Comparison of ENCODE assay signal across 10 mouse cellular contexts in the genomic region with DNA sequence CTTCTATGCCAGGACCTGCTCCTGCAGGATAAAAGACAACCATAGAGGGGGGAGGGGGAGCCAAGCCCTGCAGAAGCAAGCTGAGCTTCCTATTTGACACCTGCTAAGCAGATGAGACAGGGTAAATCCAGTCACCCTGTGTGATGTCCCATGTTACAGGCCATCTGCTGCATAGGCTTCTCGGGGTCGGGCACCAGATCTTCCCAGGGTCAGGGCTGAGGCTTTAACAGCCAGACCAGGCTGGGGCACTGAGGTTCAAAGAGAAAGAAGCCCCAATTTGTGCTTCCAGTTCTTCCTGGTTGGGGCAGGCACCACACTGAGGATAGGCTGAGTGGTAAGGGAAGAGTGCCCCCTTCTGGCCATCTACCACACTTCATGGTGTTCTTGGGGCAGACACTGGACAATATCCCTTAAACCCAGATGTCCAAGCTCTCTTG.
A peak's percentile ranks its signal among the peaks of the same experiment; 100 is the strongest.
DNase-seq lines count a peak whose midpoint lies in the region; ATAC-seq and TF ChIP-seq lines count a peak whose summit lies in the region.
"Had no signal": no experiment of that assay in that cellular context is flagged by ENCODE, and none has a peak within 500 bp of the region (broad histone marks: within the 10 kb centered on the region; RNA-seq: fewer than 3 reads in every experiment).

No protein-coding gene starts in this region.

- ATAC-seq in cerebellum, adult (ENCODE audit: insufficient number of reproducible peaks, low FRiP score, low TSS enrichment): peak; percentile 59; the same call in 1 of the 2 replicates
- ATAC-seq in forebrain, embryonic 14.5 days: peak; percentile 73
- peak; percentile 53 to 68; a peak in 3 of 4 replicates for ATAC-seq in hematopoietic stem cell, adult 5-6 weeks (replicated peaks in 1 of 2; ENCODE audit: insufficient read depth in 1 of 2, low FRiP score in 2 of 2, low TSS enrichment in 1 of 2, low read depth in 1 of 2, poor library complexity in 2 of 2, severe bottlenecking in 2 of 2)
- ATAC-seq in erythroid progenitor cell, adult 5-6 weeks (replicated peaks; ENCODE audit: low FRiP score, poor library complexity, severe bottlenecking): no peak

- H3K9me3 ChIP-seq in E14TG2a.4 (ENCODE audit: low read length): no peaks in the 10 kb centered on the region
- H3K9me3 ChIP-seq in forebrain, embryonic 14.5 days (replicated peaks; ENCODE audit: control insufficient read depth, low read length): no peaks in the 10 kb centered on the region

- TF ChIP-seq POLR2A in lung, adult 2 months (IDR thresholded peaks at IDR 0.05; ENCODE audit: borderline replicate concordance, extremely low read depth, low read depth, low read length): no peak

- no peak overlapping the region for H3K27ac ChIP-seq in forebrain, embryonic 14.5 days (ENCODE audit: low read depth, low read length)
- H3K27ac ChIP-seq: macrophage had no signal

- no peak overlapping the region for H3K4me3 ChIP-seq in E14TG2a.4 (replicated peaks; ENCODE audit: low read length)
- no peak overlapping the region for H3K4me3 ChIP-seq in forebrain, embryonic 14.5 days (ENCODE audit: low read depth, low read length)
- no peak overlapping the region for H3K4me3 ChIP-seq in lung, adult 2 months (replicated peaks; ENCODE audit: extremely low read depth, low read depth, low read length)

- H3K4me2 ChIP-seq in forebrain, embryonic 14.5 days (ENCODE audit: low read length): no peak overlapping the region

- TF ChIP-seq CTCF in E14TG2a.4 (conservative IDR thresholded peaks at IDR 0.05; ENCODE audit: low read length): peak; percentile 53
- TF ChIP-seq CTCF in lung, adult 2 months (IDR thresholded peaks at IDR 0.05; ENCODE audit: insufficient read depth, low read length): peak; percentile 68

- H3K27me3 ChIP-seq in E14TG2a.4 (ENCODE audit: insufficient read depth, low read length): no peaks in the 10 kb centered on the region; the same call in 1 of the 2 replicates
- no peaks in the 10 kb centered on the region for H3K27me3 ChIP-seq in forebrain, embryonic 14.5 days (replicated peaks; ENCODE audit: control insufficient read depth, insufficient read depth, low read length)

- peak; percentile 81 for DNase-seq in forebrain, embryonic 14.5 days (ENCODE audit: low spot score)
- DNase-seq in layer of hippocampus, adult 11-12 months (ENCODE audit: low spot score): peak; percentile 78
- DNase-seq in lung, adult 2 months: peak; percentile 37
- peak; percentile 44 for DNase-seq in ovary, postnatal 10 days (ENCODE audit: low spot score)

- H3K36me3 ChIP-seq in E14TG2a.4 (ENCODE audit: insufficient read depth, low read length): no peaks in the 10 kb centered on the region
- no peaks in the 10 kb centered on the region for H3K36me3 ChIP-seq in forebrain, embryonic 14.5 days (ENCODE audit: control insufficient read depth, insufficient read depth, low read length)
- H3K36me3 ChIP-seq: G1E had no signal

- WGBS in forebrain, embryonic 14.5 days: 0% methylated on average over 2 of the region's 2 CpGs
- 15% methylated on average over 2 of the region's 2 CpGs for WGBS in lung, adult 2 months

- H3K9ac ChIP-seq in forebrain, embryonic 14.5 days (ENCODE audit: low read length): no peak overlapping the region

- peaks cover 8% of the 10 kb centered on the region; the same call in 1 of the 2 replicates for H3K4me1 ChIP-seq in E14TG2a.4 (replicated peaks; ENCODE audit: low read depth, low read length)
- H3K4me1 ChIP-seq in forebrain, embryonic 14.5 days (ENCODE audit: control insufficient read depth, insufficient read depth, low read length): 0 out of 2 replicates have a peak, but pooled peaks cover 2% of the 10 kb centered on the region
- no peaks in the 10 kb centered on the region for H3K4me1 ChIP-seq in lung, adult 2 months (ENCODE audit: control insufficient read depth, insufficient read depth, low read length)
